ENCODE assay signal across 23 mouse cellular contexts in the genomic region with DNA sequence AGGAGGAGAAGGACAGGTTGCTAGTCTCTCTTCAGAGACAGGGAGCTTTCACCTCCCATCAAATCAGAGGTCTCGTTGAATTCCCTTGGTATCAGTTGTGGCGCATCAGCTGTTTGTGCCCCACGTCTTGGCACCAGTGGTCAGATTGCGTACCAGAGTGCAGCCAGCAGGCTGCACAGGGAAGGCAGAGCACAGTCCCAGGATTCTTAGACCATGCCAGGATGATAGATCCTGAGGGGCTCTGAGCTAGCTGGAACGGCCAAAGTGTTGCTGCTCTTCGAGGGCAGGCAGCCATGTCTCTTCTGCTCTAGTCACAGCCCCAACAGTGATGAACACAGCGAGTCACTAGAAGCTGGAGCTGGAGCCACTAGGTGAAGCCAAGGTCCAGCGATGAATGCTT.
DNase-seq lines count a peak whose midpoint lies in the region; ATAC-seq and TF ChIP-seq lines count a peak whose summit lies in the region.
"Had no signal": no experiment of that assay in that cellular context is flagged by ENCODE, and none has a peak within 500 bp of the region (broad histone marks: within the 10 kb centered on the region; RNA-seq: fewer than 3 reads in every experiment).

No protein-coding gene starts in this region.

- no peak for TF ChIP-seq POLR2A in cerebellum, adult 2 months (IDR thresholded peaks at IDR 0.05; ENCODE audit: borderline replicate concordance, insufficient read depth, low read length)

- H3K27me3 ChIP-seq in cerebellum, adult 2 months (ENCODE audit: control insufficient read depth, insufficient read depth, low read length): no peaks in the 10 kb centered on the region
- no peaks in the 10 kb centered on the region for H3K27me3 ChIP-seq in hindbrain, postnatal 0 days (ENCODE audit: insufficient read depth, low read length)
- no peaks in the 10 kb centered on the region for H3K27me3 ChIP-seq in hindbrain, embryonic 11.5 days (ENCODE audit: control insufficient read depth, insufficient read depth, low read length)
- H3K27me3 ChIP-seq in midbrain, postnatal 0 days (ENCODE audit: insufficient read depth, low read length): no peaks in the 10 kb centered on the region
- peaks cover 26% of the 10 kb centered on the region for H3K27me3 ChIP-seq in midbrain, embryonic 10.5 days (ENCODE audit: low read depth, poor library complexity, severe bottlenecking)
- H3K27me3 ChIP-seq: CH12.LX; forebrain, embryonic 13.5 days; forebrain, embryonic 15.5 days had no signal

- H3K4me2 ChIP-seq in hindbrain, postnatal 0 days (ENCODE audit: low read depth, low read length): no peak overlapping the region
- no peak overlapping the region for H3K4me2 ChIP-seq in hindbrain, embryonic 11.5 days (replicated peaks; ENCODE audit: low read depth, low read length)
- no peak overlapping the region for H3K4me2 ChIP-seq in midbrain, postnatal 0 days (ENCODE audit: low read depth, low read length, poor library complexity, severe bottlenecking)
- H3K4me2 ChIP-seq: embryonic facial prominence, embryonic 12.5 days; forebrain, embryonic 13.5 days; forebrain, embryonic 15.5 days had no signal

- H3K9me3 ChIP-seq in hindbrain, postnatal 0 days (ENCODE audit: low read length): no peaks in the 10 kb centered on the region
- no peaks in the 10 kb centered on the region for H3K9me3 ChIP-seq in hindbrain, embryonic 11.5 days (ENCODE audit: control insufficient read depth, low read length)
- no peaks in the 10 kb centered on the region for H3K9me3 ChIP-seq in midbrain, postnatal 0 days (ENCODE audit: low read length)
- no peaks in the 10 kb centered on the region for H3K9me3 ChIP-seq in midbrain, embryonic 10.5 days (replicated peaks)
- H3K9me3 ChIP-seq: embryonic facial prominence, embryonic 10.5 days; embryonic facial prominence, embryonic 12.5 days; forebrain, embryonic 13.5 days; forebrain, embryonic 15.5 days had no signal

- no peak overlapping the region for H3K4me3 ChIP-seq in cerebellum, adult 2 months (replicated peaks; ENCODE audit: insufficient read depth, low read depth, low read length)
- H3K4me3 ChIP-seq in hindbrain, postnatal 0 days (ENCODE audit: low read length): no peak overlapping the region
- H3K4me3 ChIP-seq in hindbrain, embryonic 11.5 days (ENCODE audit: low read depth, low read length): no peak overlapping the region
- H3K4me3 ChIP-seq in midbrain, postnatal 0 days (ENCODE audit: low read depth, low read length): no peak overlapping the region
- no peak overlapping the region for H3K4me3 ChIP-seq in midbrain, embryonic 10.5 days
- H3K4me3 ChIP-seq: embryonic facial prominence, embryonic 10.5 days; embryonic facial prominence, embryonic 12.5 days; forebrain, embryonic 13.5 days; forebrain, embryonic 15.5 days had no signal

- ATAC-seq in hindbrain, postnatal 0 days: no peak
- ATAC-seq in hindbrain, embryonic 11.5 days (ENCODE audit: low FRiP score): no peak
- no peak for ATAC-seq in midbrain, postnatal 0 days (ENCODE audit: low FRiP score)
- ATAC-seq: activated CD4-positive, CD25-positive, alpha-beta regulatory T cell, adult 4 months; CD4-positive, CD25-positive, alpha-beta regulatory T cell, adult 4 months; forebrain, embryonic 13.5 days; forebrain, embryonic 15.5 days; forebrain, postnatal 0 days; Patski had no signal

- no peak for TF ChIP-seq CTCF in cerebellum, adult 2 months (IDR thresholded peaks at IDR 0.05; ENCODE audit: borderline replicate concordance, insufficient read depth, low read depth, low read length)
- TF ChIP-seq CTCF in hindbrain, postnatal 0 days (IDR thresholded peaks at IDR 0.05; ENCODE audit: low read depth): no peak
- no peak for TF ChIP-seq CTCF in midbrain, postnatal 0 days (IDR thresholded peaks at IDR 0.05)

- H3K36me3 ChIP-seq in hindbrain, postnatal 0 days (ENCODE audit: insufficient read depth, low read length): no peaks in the 10 kb centered on the region
- no peaks in the 10 kb centered on the region for H3K36me3 ChIP-seq in hindbrain, embryonic 11.5 days (ENCODE audit: control insufficient read depth, insufficient read depth, low read length)
- H3K36me3 ChIP-seq in midbrain, postnatal 0 days (ENCODE audit: insufficient read depth, low read length): no peaks in the 10 kb centered on the region
- H3K36me3 ChIP-seq in midbrain, embryonic 10.5 days: no peaks in the 10 kb centered on the region
- H3K36me3 ChIP-seq: embryonic facial prominence, embryonic 10.5 days; embryonic facial prominence, embryonic 12.5 days; forebrain, embryonic 15.5 days; G1E had no signal

- H3K4me1 ChIP-seq in cerebellum, adult 2 months (ENCODE audit: control insufficient read depth, insufficient read depth, low read length): no peaks in the 10 kb centered on the region
- no peaks in the 10 kb centered on the region for H3K4me1 ChIP-seq in hindbrain, postnatal 0 days (ENCODE audit: insufficient read depth, low read length)
- H3K4me1 ChIP-seq in hindbrain, embryonic 11.5 days (replicated peaks; ENCODE audit: control insufficient read depth, insufficient read depth, low read length): no peaks in the 10 kb centered on the region
- H3K4me1 ChIP-seq in midbrain, postnatal 0 days (ENCODE audit: insufficient read depth, low read length): no peaks in the 10 kb centered on the region
- peaks cover 10% of the 10 kb centered on the region for H3K4me1 ChIP-seq in midbrain, embryonic 10.5 days

- no peak overlapping the region for H3K9ac ChIP-seq in hindbrain, postnatal 0 days (replicated peaks; ENCODE audit: low read length)
- H3K9ac ChIP-seq in hindbrain, embryonic 11.5 days (ENCODE audit: low read depth, low read length): no peak overlapping the region
- H3K9ac ChIP-seq in midbrain, postnatal 0 days (replicated peaks; ENCODE audit: low read length, poor library complexity, severe bottlenecking): no peak overlapping the region
- H3K9ac ChIP-seq: embryonic facial prominence, embryonic 12.5 days; forebrain, embryonic 13.5 days; forebrain, embryonic 15.5 days; forebrain, postnatal 0 days had no signal

- H3K27ac ChIP-seq in cerebellum, adult 2 months (ENCODE audit: insufficient read depth, low read length): no peak overlapping the region
- no peak overlapping the region for H3K27ac ChIP-seq in hindbrain, postnatal 0 days
- no peak overlapping the region for H3K27ac ChIP-seq in hindbrain, embryonic 11.5 days (ENCODE audit: low read depth, low read length)
- no peak overlapping the region for H3K27ac ChIP-seq in midbrain, postnatal 0 days (ENCODE audit: low read depth, low read length)
- no peak overlapping the region for H3K27ac ChIP-seq in midbrain, embryonic 10.5 days (replicated peaks)
- H3K27ac ChIP-seq: embryonic facial prominence, embryonic 10.5 days; embryonic facial prominence, embryonic 12.5 days; forebrain, embryonic 13.5 days; forebrain, embryonic 15.5 days had no signal

- 12% methylated on average over 8 of the region's 8 CpGs for WGBS in cerebellum, adult 2 months
- 59% methylated on average over 8 of the region's 8 CpGs for WGBS in hindbrain, postnatal 0 days
- WGBS in hindbrain, embryonic 11.5 days: 79% methylated on average over 8 of the region's 8 CpGs
- WGBS in midbrain, postnatal 0 days: 77% methylated on average over 8 of the region's 8 CpGs
- 79% methylated on average over 8 of the region's 8 CpGs for WGBS in midbrain, embryonic 10.5 days

- peak; percentile 59 to 78 for DNase-seq in cerebellum, postnatal 10 days
- DNase-seq in cerebellum, adult 2 months: no peak
- DNase-seq in hindbrain, postnatal 0 days (ENCODE audit: low spot score): peak; percentile 20
- no peak for DNase-seq in hindbrain, embryonic 11.5 days (ENCODE audit: low spot score)
- peak; percentile 14 for DNase-seq in midbrain, postnatal 0 days (ENCODE audit: low spot score)
- no peak for DNase-seq in midbrain, embryonic 10.5 days (ENCODE audit: low spot score)
- DNase-seq: adrenal gland, adult 8-10 months; adrenal gland, postnatal 14 days; adrenal gland, postnatal 36 days; B cell, adult 2 months; cerebellum, adult 11-12 months; cerebellum, adult 9-10 months; cerebellum, postnatal 25 days; forebrain, postnatal 0 days had no signal

Comparison
In these comparisons a context has a peak if more than half of its experiments do, and no peak if none do; other contexts are left out.
1. DNase-seq: peak in cerebellum, postnatal 10 days (2 of 2), hindbrain, postnatal 0 days (single experiment) and midbrain, postnatal 0 days (single experiment); none in cerebellum, adult 2 months (0 of 2), hindbrain, embryonic 11.5 days (single experiment) and midbrain, embryonic 10.5 days (single experiment).